Mouse (Mus musculus) CD4-positive helper T cell, adult 2 months (primary cell): Measurements from ENCODE around the gene Zfp316.

Source experiments
- DNase-seq: peaks from one replicate; pipeline ENCODE4 v3.0.0-alpha.2; 2012; ENCODE audit warnings: low read depth, missing footprints, low spot score

Gene Zfp316

GRCm38 (mm10) chr5:143222287-143222686, 47.5 kb downstream of the Zfp316 start:
- DNase-seq: no peak

- DNase-seq: no peak
Measured at GRCm38 (mm10) chr5:143220996-143221395, 48.8 kb downstream of the Zfp316 start.

- DNase-seq: no peak
Measured at GRCm38 (mm10) chr5:143213832-143214231, 56.0 kb downstream of the Zfp316 start.

GRCm38 (mm10) chr5:143205015-143205414, 64.8 kb downstream of the Zfp316 start:
- no peak for DNase-seq
